Mouse (Mus musculus) heart, adult 2 months (tissue): ENCODE measurements around the gene Emx2.

Source experiments
- CTCF ChIP-seq: fragments of 200-600 bp; IDR thresholded peaks from 2 replicates; pipeline ENCODE4 v1.8.1; 2022; ENCODE audit warnings: antibody characterized with exemption, mild to moderate bottlenecking, moderate library complexity
- EP300 ChIP-seq: fragments of 200-500 bp; IDR thresholded peaks from 2 replicates; pipeline ENCODE4 v1.6.1; 2011; ENCODE audit warnings: low read depth, low read length, control low read depth; ENCODE audit not compliant: insufficient read depth
- POLR2A ChIP-seq: fragments of 200-500 bp; IDR thresholded peaks from 2 replicates; pipeline ENCODE4 v1.6.1; 2011; ENCODE audit warnings: mild to moderate bottlenecking, low read depth, low read length, control low read depth; ENCODE audit not compliant: insufficient read depth

GRCm38 (mm10) chr19:59461481-59462421, 3.6 kb downstream of the Emx2 start:
- TF ChIP-seq CTCF (no peak), EP300 (no peak), POLR2A (no peak)
